Mouse (Mus musculus) frontal cortex, adult 2 months (tissue): ENCODE results near the gene Gabpb2. TPM values are rescaled to one million over a fixed set of nuclear protein-coding genes. Genes with fewer than 3 reads are reported as not detected.
A peak's percentile ranks its signal among the peaks of the same experiment; 100 is the strongest.

Experiments used
- DNase-seq, 2 experiments: peaks; one replicate each; pipeline ENCODE4 v3.0.0; 2022; ENCODE audit warnings: low spot score in 1 of 2; ENCODE audit errors: extremely low spot score in 1 of 2
- polyA plus RNA-seq: library from polyadenylated mRNA; depleted of rRNA; stranded (reverse); fragments of >200 nt; gene quantifications from 2 replicates; pipeline ENCODE4 v1.2.3, GENCODE M21; 2012; rRNA removed

Gabpb2 gene
- 15.8 and 17.9 TPM in 2 replicates for polyA plus RNA-seq

DNA sequence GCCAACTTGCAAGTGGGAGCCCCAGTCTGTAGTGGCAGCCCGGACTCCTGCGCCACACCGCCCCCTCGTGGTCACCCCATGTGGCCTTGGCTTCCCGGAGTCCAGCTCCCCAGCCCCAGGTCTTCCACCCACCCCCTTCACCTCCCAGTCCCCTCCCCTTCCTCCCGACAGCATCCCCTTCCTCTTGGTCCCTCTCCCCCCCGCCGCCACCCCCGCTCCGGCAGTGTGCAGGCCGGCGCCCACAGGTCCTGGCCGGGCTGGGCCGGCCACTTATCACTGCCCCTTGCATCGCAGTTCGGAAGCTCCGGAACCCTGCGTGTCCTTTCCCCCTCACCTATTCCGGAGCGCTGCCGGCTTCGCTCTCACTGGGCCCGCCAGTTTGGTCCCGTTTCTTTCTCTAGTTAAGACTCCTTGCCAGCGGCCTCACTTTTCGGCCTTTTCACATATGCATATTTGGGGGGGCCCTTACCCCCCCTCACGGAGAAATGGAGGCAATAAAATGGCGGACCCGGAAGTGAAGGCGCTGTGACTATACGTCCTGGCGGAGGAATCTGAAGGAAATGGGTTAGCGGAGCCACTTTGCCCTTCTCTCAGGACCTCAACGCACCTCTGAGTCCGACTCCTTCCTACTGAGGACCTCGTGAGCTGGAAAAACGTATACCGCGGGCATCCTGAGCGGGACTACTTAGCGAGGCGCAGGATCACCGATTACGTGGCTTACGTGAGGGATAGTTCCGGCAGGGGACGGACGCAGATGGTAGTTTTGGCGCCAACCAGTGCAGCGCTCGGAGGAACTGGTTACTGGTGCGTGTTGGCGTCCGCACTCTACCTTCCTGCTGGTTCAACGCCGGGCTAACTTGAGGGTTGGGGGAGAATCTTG is at the start of gene Gabpb2:
TSS of gene Gabpb2 (minus strand) at position 662 of the 880 bp plus-strand sequence.
- DNase-seq = peak; percentile 77 to 93

DNA sequence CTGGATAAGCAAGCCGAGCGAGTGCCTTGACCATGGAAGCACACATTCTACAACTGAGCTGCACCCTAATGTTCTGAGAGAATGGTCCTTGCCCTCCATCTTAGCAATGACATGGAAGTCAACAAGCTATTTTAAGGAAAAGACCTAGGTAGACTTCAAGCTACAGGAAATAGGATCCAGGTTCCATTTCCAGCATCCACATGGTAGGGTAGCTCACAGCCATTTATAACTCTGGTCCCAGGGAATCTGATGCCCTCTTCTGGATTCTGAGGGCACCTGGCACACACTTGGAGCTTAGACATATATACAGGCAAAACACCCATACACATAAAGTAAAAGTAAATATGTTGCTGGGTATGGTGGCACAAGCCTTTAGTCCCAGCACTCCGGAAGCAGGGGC is 48.3 kb upstream of the Gabpb2 start:
- no peak for DNase-seq

GRCm38 (mm10) chr3:95264724-95265123 is 47.0 kb upstream of the Gabpb2 start:
- peak in 1 of 2 experiments; percentile 52 for DNase-seq

DNA sequence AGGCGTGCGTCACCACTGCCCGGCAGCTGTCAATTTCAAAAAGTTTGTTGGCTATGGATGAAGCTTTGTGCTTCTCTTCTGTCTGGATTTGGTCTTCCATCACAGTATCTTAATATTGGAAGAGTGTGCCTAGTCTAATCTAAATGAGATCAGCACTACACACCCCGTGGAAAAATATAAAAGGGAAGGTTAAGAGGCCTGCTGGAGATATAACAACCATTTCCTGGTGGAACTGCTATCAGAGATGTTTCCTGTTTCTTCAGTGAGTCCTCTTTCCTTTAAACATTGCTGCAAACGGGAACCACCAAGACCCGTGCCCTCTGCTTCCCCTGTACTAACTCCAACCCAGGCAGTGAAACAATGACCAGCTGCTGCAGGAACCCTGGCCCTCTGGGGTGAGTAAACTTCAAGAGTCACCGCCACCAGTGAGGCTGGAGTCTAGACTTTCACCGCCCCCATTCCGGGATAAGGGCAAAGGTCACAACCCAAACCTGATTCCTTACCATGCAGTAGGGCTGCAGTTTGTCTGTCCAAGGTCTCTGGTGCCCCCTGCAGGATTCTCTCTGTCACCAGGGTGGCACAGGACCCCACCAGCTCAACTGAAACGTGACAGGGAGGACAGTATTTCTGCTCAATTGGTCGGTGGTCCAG is 45.5 kb upstream of the Gabpb2 start:
- peak in 1 of 2 experiments; percentile 67 for DNase-seq

- no peak for DNase-seq
Observed at GRCm38 (mm10) chr3:95261975-95262374, 44.3 kb upstream of the Gabpb2 start.

GRCm38 (mm10) chr3:95256931-95257330 is 39.2 kb upstream of the Gabpb2 start:
- no peak for DNase-seq

GRCm38 (mm10) chr3:95250783-95251424 is 33.2 kb upstream of the Gabpb2 start, which contains the start of gene Bnipl:
Bnipl (minus strand) TSS chr3:95251193.
- DNase-seq = no peak

DNA sequence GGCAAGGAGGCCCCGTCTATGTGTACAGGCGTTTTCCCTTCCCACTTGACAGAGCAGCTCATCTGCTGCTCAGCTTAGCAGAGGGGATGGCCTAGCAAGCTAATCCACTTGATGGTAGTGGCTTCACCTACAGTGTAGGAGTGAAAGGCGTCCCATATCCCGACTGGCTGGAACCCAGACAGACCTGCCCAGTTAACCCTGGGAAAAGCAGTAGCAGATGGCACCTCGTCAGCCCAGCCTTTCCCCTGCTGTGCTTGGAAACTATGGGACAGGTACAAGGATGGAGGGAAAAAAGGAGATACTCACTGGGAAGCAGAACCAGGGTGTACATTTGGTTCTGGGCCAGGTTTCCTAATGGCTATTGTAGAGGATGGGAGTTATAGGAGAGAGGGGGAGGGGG is 32.6 kb upstream of the Gabpb2 start:
- DNase-seq = no peak

DNA sequence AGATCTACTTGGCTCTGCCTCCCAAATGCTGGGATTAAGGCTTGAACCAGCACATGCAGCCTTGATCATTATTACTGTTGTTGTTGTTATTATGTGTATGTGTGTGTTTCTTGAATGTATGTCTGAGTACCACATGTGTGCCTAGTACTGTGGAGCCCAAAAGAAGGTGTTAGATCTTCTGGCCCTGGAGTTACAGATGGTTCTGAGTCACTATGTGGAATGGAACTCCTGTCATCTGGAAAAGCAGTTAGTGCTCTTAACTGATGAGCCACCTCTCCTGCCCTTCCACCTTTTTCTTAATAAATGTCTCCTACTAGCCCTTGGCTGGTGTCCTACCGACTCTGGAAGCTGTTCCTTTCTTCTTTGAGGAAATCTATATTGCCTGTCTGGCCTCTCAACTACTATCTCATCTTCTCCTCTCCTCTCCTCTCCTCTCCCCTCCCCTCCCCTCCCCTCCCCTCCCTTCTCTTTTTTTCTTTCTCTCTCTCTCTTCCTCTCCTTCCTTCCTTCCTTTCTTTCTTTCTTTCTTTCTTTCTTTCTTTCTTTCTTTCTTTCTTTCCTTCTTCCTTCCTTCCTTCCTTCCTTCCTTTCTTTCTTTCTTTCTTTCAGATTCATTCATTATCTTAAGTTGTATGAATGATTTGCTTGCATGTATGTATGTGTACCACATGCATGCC is 30.1 kb upstream of the Gabpb2 start:
- no peak for DNase-seq

DNA sequence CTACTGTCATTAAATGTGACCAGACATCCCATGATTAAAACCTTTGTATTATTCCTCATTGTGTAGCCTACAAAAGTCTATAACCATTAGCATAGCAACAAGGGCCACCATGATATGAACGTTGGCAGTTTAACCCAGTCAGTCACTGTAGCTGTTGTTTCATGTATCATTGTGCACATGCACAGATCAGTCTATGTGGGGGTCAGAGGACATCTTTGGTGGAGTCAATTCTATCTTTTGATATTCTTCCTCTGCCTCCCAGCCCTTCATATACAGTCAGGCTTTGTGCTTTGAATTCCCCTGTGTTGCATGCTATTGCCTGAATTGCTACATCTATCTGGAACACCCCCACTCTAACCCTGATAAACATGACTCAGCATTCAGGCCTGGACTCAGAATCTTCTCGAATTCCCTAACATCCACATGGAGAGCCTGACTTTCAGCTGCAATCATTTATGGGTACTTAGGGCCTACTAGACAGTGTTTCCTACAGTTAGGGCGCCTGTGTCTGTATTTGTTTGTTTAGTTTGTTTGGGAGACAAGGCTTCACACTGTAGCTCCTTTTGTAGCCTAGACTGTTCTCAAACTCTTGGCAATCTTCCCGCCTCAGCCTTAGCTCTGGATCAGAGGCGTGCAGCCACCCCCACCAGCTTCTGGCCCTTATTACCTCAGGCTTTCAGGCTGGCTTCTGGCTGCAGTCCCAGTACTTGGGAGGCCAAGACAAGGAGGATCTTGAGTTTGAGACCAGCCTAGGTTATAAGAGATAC is 28.9 kb upstream of the Gabpb2 start:
- peak; percentile 46 to 75 for DNase-seq

DNA sequence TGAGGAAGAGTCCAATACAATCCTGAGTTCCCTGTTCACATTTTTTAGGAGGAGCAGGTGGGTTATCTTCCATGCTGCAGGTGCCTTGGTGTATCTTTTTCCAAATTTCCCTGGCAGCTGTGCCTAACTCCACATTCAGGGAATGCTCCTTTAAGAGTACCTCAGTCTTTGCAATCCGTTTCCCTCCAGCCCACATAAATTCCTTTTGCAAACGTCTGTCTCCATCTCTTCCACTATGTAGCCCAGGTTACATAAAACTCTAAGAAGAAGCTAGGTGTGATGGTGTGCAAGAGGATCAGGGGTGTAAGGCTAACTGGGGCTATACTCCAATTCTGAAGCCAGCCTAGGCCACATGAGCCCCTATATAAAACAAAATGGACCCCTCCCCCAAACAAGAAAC is 25.4 kb upstream of the Gabpb2 start:
- DNase-seq = no peak

- DNase-seq = no peak
Observed at GRCm38 (mm10) chr3:95241498-95241897, 23.8 kb upstream of the Gabpb2 start, which contains the start of gene Gm128. Gm128 (minus strand) TSS chr3:95241598.

GRCm38 (mm10) chr3:95240900-95241299 is 23.2 kb upstream of the Gabpb2 start:
- DNase-seq = no peak

GRCm38 (mm10) chr3:95239971-95240370 is 22.3 kb upstream of the Gabpb2 start:
- no peak for DNase-seq

DNA sequence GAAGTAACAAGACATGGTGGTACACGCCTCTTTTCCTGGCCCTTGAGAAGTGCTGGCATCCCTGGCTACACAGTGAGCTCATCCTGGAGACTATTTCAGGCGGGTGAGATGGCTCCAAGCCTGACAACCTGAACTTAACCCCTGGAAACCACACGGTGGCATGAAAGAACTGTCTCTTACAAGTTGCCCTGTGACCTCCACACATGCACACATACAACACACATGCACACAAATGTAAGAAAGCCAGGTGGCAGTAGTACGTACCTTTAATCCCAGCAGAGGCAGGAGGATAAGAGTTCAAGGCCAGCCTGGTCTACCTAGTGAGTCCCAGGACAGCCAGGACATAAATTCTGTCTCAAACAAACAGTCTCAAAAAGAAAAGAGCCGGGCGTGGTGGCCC is 21.3 kb upstream of the Gabpb2 start:
- no peak for DNase-seq

DNA sequence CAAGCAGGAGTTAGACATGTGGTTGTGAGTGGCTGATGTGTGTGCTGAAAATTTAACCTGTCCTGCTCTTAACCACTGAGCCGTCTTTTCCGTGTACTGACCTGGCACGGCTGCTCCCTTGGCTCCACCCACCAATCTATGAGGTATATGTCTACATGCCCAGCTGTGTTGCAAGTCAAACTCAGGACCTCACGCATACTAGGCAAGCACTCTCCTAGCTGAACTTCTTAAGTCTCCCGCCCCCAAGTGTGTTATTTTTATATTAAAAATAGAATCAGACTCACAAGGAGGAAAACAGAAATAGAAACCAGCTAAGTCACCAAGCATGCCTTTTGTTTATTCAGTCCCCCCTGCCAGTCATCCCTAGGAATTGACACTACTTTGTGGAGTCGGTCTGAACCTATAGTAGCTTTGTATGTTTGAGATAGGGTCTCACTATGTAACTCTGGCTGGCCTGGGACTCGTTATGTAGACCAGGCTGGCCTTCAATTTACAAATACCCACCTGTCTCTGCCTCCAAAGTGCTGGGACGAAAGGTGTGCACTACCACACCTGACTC is 19.9 kb upstream of the Gabpb2 start:
- no peak for DNase-seq

DNA sequence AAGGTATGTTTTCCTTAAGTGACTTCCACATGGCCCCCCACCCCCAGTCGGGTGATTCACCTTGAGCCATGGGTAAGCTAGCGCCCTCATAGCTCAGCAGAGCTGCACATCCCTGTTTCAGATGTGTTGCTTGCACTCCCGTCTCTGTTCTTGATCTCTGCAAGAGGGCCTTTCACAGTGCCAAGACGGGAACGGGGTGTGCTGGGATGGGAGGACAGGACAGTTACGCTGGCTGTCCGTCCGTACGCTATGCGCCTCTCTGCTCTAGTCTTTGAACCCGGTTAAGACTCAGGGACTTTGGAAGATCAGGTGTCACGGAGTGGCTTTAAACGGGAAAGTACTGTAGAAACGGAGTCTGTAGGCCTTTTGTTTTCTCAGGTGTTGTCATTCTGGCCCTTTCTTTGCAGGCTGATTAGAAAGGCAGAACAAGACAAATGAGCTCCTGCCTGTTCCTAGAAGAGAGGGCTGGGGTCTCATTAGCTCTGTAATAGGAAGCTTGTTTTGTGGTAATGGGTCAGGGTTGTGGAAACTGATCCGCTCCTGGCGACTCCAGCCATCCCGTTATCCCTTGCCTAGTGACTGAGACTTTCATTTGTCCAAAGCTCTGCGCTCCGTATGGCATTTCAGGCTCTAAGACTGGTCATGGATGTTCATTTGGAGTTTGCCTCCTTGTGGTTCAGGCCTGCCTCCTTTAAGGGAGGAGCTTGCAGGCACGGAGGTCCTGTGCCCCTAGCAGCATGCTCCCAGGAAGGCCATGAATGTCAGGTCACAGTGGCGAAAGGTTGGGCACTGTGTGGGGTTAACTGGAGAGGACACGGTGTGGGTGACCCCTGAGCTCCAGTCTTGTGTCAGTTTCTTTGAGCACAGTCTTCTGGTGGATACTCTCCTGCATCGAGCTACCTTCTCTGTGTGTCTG is 17.9 kb upstream of the Gabpb2 start:
- DNase-seq = no peak

DNA sequence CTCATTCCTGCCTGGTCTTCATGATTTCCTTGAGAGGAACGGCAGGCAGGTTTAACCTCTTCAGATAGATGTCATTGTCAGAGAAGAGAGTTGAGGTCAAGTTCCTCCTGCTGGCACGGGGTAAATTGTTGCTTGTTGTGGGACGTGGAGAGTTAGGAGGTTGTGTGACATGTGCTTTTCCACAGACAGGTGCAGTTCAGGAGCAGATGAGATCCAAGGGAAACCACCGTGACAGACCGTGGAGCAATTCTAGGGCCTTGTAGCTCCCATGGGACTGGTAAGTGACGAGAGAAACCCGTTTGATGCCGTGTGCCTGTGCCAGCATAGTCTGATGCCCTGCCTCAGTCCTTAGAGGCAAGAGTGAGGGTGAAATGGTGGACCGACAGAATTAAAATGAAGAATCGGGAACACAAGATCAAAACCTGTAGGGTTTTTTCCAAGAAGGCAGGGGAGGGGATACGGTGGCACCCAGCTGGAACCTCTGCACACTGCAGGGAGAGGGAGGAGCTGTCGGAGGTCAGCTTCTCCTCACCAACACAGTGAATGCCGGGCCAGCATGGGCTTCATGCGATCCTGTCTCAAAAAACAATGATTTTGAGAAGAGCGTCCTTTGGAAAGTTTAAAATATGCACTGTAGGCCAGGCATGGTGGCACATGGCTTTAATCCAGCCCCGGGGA is 15.7 kb upstream of the Gabpb2 start:
- DNase-seq = no peak
